Mouse (Mus musculus): ENCODE results near the gene Tstd1. TPM values are rescaled to one million over a fixed set of nuclear protein-coding genes. Genes with fewer than 3 reads are reported as not detected.

The Tstd1 gene
- polyA plus RNA-seq, 1 experiment from 2014 or later = 7.5 TPM

DNA sequence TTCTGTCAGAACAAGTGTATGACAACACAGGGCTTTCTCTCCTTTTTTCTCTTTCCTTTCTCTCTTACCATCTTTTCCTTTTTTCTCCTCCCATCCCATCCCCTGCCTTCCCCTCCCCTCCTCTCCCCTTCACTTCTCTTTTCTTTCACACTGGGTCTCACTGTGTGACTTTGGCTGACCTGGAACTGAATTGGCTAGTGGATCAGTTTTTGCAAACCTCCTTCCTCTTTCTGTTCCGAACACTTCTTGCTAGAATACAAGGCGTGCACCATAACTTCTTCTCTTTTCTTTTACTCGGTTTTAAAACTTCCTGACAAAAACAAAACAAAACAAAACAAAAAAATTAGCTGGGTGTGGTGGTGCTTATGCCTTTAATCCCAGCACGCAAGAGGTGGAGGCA lies 47.9 kb downstream of the Tstd1 start:
- Histone ChIP-seq H3K27me3 (ENCODE audit: low read depth, poor library complexity, severe bottlenecking) (no peaks in the 10 kb centered on the region), H3K4me1 (no peaks in the 10 kb centered on the region), H3K4me3 (no peak overlapping the region), H3K36me3 (peaks cover 12% of the 10 kb centered on the region), H3K9me3 (replicated peaks) (no peaks in the 10 kb centered on the region), H3K27ac (no peak overlapping the region)
- WGBS = 86% methylated on average over 4 of the region's 4 CpGs
- DNase-seq (ENCODE audit: low spot score) = no peak

DNA sequence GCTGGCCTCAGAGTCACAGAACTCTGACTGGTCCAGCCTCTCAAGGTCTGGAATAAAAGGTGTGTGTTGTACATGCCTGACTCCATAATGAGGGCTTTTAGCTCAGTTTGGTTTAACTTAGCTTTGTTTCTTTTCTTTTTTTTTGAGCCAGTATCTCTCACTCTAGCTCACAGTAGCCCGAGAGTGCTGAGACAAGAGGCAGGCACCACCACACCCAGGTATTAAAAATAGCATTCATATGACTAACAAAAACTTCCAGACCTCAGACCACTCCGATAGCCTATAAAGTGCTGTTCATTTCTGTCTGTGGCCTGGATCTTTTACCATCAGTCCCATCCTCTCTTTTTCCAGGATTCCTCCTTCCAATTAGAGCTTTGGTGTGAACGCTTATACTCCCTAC lies 51.0 kb downstream of the Tstd1 start:
- DNase-seq (ENCODE audit: low spot score) = no peak
- 91% methylated on average over 3 of the region's 3 CpGs for WGBS
- Histone ChIP-seq H3K9me3 (replicated peaks) (no peaks in the 10 kb centered on the region), H3K27ac (no peak overlapping the region), H3K36me3 (no peaks in the 10 kb centered on the region), H3K4me3 (no peak overlapping the region), H3K4me1 (no peaks in the 10 kb centered on the region), H3K27me3 (ENCODE audit: low read depth, poor library complexity, severe bottlenecking) (no peaks in the 10 kb centered on the region)

Other genes with a start within 250 kb of the Tstd1 start
- 1.7 and 1.9 TPM in 2 replicates for gene Pcp4l1, start 222.6 kb upstream of the Tstd1 start, polyA plus RNA-seq (2016; fragmentation: Nextera tagmentation; extraction: Ambion mirVana)
- gene Nr1i3, start 204.9 kb upstream of the Tstd1 start, polyA plus RNA-seq (2016; fragmentation: Nextera tagmentation; extraction: Ambion mirVana) = 0.23 and 0.34 TPM in 2 replicates
- 32.2 and 32.5 TPM in 2 replicates for gene Tomm40l, start 196.4 kb upstream of the Tstd1 start, polyA plus RNA-seq (2016; fragmentation: Nextera tagmentation; extraction: Ambion mirVana)
- 1.9 and 2.6 TPM in 2 replicates for gene Apoa2, start 193.8 kb upstream of the Tstd1 start, polyA plus RNA-seq (2016; fragmentation: Nextera tagmentation; extraction: Ambion mirVana)
- gene Fcer1g, start 184.5 kb upstream of the Tstd1 start, polyA plus RNA-seq (2016; fragmentation: Nextera tagmentation; extraction: Ambion mirVana) = 6.4 and 10.7 TPM in 2 replicates
- 7.3 and 10.5 TPM in 2 replicates for gene Adamts4, start 168.5 kb upstream of the Tstd1 start, polyA plus RNA-seq (2016; fragmentation: Nextera tagmentation; extraction: Ambion mirVana)
- 308 and 312 TPM in 2 replicates for gene Ndufs2, start 167.5 kb upstream of the Tstd1 start, polyA plus RNA-seq (2016; fragmentation: Nextera tagmentation; extraction: Ambion mirVana)
- gene B4galt3, start 148.5 kb upstream of the Tstd1 start, polyA plus RNA-seq (2016; fragmentation: Nextera tagmentation; extraction: Ambion mirVana) = 69.0 and 75.1 TPM in 2 replicates
- 48.4 and 62.3 TPM in 2 replicates for gene Ppox, start 137.7 kb upstream of the Tstd1 start, polyA plus RNA-seq (2016; fragmentation: Nextera tagmentation; extraction: Ambion mirVana)
- 107 and 125 TPM in 2 replicates for gene Usp21, start 130.9 kb upstream of the Tstd1 start, polyA plus RNA-seq (2016; fragmentation: Nextera tagmentation; extraction: Ambion mirVana)
- 99.6 and 101 TPM in 2 replicates for gene Ufc1, start 123.8 kb upstream of the Tstd1 start, polyA plus RNA-seq (2016; fragmentation: Nextera tagmentation; extraction: Ambion mirVana)
- 44.3 and 50.5 TPM in 2 replicates for gene Dedd, start 89.7 kb upstream of the Tstd1 start, polyA plus RNA-seq (2016; fragmentation: Nextera tagmentation; extraction: Ambion mirVana)
- 32.8 and 36.3 TPM in 2 replicates for gene Nit1, start 73.2 kb upstream of the Tstd1 start, polyA plus RNA-seq (2016; fragmentation: Nextera tagmentation; extraction: Ambion mirVana)
- 149 TPM in 2 replicates for gene Pfdn2, start 73.2 kb upstream of the Tstd1 start, polyA plus RNA-seq (2016; fragmentation: Nextera tagmentation; extraction: Ambion mirVana)
- gene Klhdc9, start 58.1 kb upstream of the Tstd1 start, polyA plus RNA-seq (2016; fragmentation: Nextera tagmentation; extraction: Ambion mirVana) = 1.6 and 2.4 TPM in 2 replicates
- 3.4 and 4.8 TPM in 2 replicates for gene Nectin4, start 48.8 kb upstream of the Tstd1 start, polyA plus RNA-seq (2016; fragmentation: Nextera tagmentation; extraction: Ambion mirVana)
- gene Arhgap30, start 29.9 kb upstream of the Tstd1 start, polyA plus RNA-seq (2016; fragmentation: Nextera tagmentation; extraction: Ambion mirVana) = 0.56 and 0.69 TPM in 2 replicates
- gene Usf1, start 7.6 kb upstream of the Tstd1 start, polyA plus RNA-seq (2016; fragmentation: Nextera tagmentation; extraction: Ambion mirVana) = 119 and 127 TPM in 2 replicates
- gene F11r, start 18.7 kb downstream of the Tstd1 start, polyA plus RNA-seq (2016; fragmentation: Nextera tagmentation; extraction: Ambion mirVana) = 34.7 and 38.2 TPM in 2 replicates
- 6.5 and 8.6 TPM in 2 replicates for gene Alyref2, start 84.6 kb downstream of the Tstd1 start, polyA plus RNA-seq (2016; fragmentation: Nextera tagmentation; extraction: Ambion mirVana)
- gene Itln1, start 116.4 kb downstream of the Tstd1 start, polyA plus RNA-seq (2016; fragmentation: Nextera tagmentation; extraction: Ambion mirVana) = not detected in 2 replicates
- gene Cd244a, start 140.3 kb downstream of the Tstd1 start, polyA plus RNA-seq (2016; fragmentation: Nextera tagmentation; extraction: Ambion mirVana) = not detected in 2 replicates
- gene Ly9, start 188.5 kb downstream of the Tstd1 start, polyA plus RNA-seq (2016; fragmentation: Nextera tagmentation; extraction: Ambion mirVana) = not detected in 2 replicates
- not detected in 2 replicates for gene Slamf7, start 234.2 kb downstream of the Tstd1 start, polyA plus RNA-seq (2016; fragmentation: Nextera tagmentation; extraction: Ambion mirVana)

Measured in limb, embryonic 10.5 days (tissue).